Mouse (Mus musculus) bone marrow macrophage, adult 2 months (primary cell): ENCODE data around the gene Atp2a3.

ENCODE experiments used
- CTCF ChIP-seq: IDR thresholded peaks from 2 replicates; pipeline ENCODE4 v1.5.1; 2012; ENCODE audit warnings: low read depth, mild to moderate bottlenecking, low read length, moderate library complexity
- POLR2A ChIP-seq: IDR thresholded peaks from 2 replicates; pipeline ENCODE4 v1.6.1; 2012; ENCODE audit warnings: mild to moderate bottlenecking, low read depth, low read length, borderline replicate concordance

DNA sequence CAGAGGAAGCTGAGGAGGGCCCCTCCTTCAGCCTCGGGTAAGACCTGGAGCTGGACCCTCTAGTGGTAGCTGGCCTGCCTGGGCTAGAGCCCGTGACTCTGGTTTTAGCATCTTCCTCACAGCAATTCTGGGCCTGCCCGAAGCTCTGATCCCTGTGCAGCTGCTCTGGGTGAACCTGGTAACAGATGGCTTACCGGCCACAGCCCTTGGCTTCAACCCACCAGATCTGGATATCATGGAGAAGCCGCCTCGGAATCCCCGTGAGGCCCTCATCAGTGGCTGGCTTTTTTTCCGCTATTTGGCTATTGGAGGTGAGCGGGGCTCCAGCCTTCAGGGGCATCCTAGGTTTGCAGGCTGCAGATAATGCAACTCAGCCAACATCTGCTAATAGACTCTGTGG, 21.5 kb downstream of the Atp2a3 start:
- TF ChIP-seq CTCF = no peak
- TF ChIP-seq POLR2A = no peak
